Mouse (Mus musculus) right cerebral cortex, postnatal 4 days (tissue): Measurements from ENCODE around the gene Nxf7.
"Not testable (repeated sequence)": the region's sequence is repeated elsewhere in the genome, so short reads cannot be mapped to it uniquely, and the experiment has no call there.

ENCODE experiments used
- DNase-seq: peaks from one replicate; pipeline ENCODE4 v3.0.0-alpha.2; 2022

Gene Nxf7

GRCm38 (mm10) chrX:135598677-135599076 lies at the start of gene Nxf7:
Gene Nxf7 (minus strand): TSS chrX:135598777.
- DNase-seq, result no peak

DNA sequence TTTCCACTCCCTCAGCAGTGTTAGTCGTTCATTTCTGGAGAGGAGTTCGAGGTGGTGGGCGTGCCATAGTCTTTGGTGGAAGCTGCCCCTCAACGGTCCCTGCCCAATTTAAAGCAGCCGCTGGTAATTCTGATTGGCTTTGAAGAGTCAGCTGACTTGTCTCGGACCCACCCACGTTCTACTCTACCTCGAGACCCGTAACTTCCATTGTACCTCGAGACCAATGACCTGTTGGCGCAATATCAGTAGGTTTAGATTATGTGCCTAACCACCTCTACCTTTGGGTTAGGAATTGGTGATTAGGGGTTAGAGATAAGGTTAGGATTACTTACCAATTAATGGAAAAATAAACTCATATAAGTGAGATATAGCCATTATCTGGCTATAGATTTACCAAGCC lies 29.0 kb upstream of the Nxf7 start, which contains the start of gene Prame:
TSS of gene Prame (minus strand) at position 101 of the 400 bp plus-strand sequence.
- no peak for DNase-seq

- peak; percentile 11 for DNase-seq
Observed at GRCm38 (mm10) chrX:135601298-135602029, 2.9 kb upstream of the Nxf7 start.

- DNase-seq, result no peak
Observed at GRCm38 (mm10) chrX:135598096-135598495, 481 bp downstream of the Nxf7 start.

GRCm38 (mm10) chrX:135576412-135576811 lies 22.2 kb downstream of the Nxf7 start:
- DNase-seq, result no peak

DNA sequence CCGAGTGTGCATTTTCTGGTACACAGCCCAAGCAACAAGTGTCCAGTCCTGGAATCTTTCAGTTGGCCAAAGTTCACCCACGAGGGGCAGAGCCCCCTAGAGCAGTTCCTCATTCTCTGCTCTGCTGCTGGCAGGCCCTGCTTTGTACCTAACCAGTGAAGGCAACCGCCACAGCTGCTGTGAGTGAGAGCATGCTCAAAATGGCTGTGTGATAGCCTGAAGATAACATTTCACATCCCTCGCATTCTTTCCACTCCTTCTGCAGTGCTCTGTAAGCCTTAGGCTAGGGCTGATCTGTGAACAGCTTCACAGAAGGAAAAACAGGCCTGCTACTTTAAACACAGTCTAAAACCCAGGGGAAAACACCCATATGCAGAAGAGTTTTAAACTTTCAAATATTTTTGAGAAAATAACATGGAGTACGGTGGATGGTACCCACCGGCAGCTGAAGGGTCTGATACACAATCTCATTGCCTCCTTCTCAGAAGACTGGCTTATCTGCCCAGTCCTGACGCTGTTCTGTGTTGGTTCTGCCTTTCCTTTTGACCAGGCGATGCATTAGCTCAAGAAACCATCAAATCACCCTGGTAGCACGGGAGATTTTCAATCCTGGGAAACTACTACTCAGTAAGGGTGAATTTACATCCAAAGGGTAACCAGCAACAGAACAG lies 23.5 kb downstream of the Nxf7 start:
- not testable (repeated sequence) for DNase-seq

- DNase-seq, result not testable (repeated sequence)
Observed at GRCm38 (mm10) chrX:135574261-135574957, 24.2 kb downstream of the Nxf7 start.

GRCm38 (mm10) chrX:135569467-135569866 lies 29.1 kb downstream of the Nxf7 start:
- DNase-seq, result peak; percentile 75

DNA sequence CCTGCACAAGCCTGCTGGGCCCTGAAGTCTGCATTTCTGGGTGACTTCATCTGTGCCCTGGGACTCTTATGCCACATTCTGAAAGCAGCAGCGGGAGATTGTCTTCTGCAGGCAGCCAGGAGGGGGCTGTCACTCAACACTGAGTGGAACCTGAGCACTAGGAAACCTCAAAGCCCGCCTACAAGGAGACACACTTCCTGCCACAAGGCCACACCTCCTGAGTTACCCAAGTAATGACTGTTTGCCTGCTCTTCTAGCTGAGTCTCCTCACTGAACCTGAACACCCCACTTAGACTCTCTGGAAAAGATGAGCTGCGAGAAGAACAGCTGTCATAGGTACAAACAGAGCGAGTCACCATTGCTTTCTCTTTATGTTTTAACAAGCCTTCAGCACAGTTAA lies 33.6 kb downstream of the Nxf7 start:
- DNase-seq, result not testable (repeated sequence)

GRCm38 (mm10) chrX:135562841-135563240 lies 35.7 kb downstream of the Nxf7 start:
- DNase-seq, result no peak

GRCm38 (mm10) chrX:135561693-135562092 lies 36.9 kb downstream of the Nxf7 start:
- DNase-seq, result not testable (repeated sequence)

DNA sequence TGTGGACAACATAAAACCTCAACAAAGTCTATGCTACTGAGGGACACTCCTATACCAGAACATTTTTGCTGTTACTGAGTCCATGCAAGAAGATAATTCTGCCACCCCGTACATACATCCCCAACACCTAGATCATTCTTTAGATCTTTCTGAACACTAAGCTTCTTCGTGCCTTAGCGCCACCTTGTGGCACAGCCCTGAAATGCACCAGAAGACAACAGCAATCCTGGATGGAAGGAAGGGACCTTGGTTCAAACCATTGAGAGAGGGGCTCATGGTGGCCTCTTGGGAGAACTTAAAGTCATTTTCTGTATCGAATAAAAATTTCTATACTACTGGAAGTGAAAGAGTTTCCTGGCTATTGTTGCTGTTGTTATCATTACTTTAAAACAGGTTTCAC lies 37.6 kb downstream of the Nxf7 start:
- DNase-seq, result peak; percentile 56

DNA sequence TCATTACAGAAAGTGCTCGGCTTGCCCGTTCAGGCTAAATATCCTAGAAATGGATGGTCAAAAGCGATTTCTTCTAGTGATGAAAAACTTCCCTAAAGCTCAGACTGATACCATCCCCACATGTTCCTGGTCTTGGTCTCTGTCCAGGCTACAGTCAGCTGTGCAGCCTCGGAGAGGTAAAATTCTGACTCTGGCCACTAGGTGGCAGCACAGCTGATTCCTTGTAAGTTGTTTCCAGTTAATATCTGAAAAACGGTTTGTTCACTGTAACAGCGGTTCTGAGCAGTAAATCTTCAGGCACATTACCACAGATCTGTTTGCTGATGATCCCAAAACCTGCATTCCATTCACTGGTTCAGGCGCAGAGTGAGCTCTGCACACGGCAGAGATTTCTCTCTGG lies 38.9 kb downstream of the Nxf7 start:
- peak; percentile 45 for DNase-seq
